Mouse (Mus musculus) CD4-positive, CD25-positive, alpha-beta regulatory T cell, adult 9 weeks (primary cell): ENCODE measurements around the gene Cox14. TPM values are rescaled to one million over a fixed set of nuclear protein-coding genes. Genes with fewer than 3 reads are reported as not detected.

Source experiments
- polyA plus RNA-seq: library from polyadenylated mRNA; unstranded; fragments of 100-300 nt; shearing (Covaris generic); gene quantifications from one replicate; pipeline ENCODE4 v1.2.1, GENCODE M21; 2017

Cox14 gene
- 197 TPM for polyA plus RNA-seq

DNA sequence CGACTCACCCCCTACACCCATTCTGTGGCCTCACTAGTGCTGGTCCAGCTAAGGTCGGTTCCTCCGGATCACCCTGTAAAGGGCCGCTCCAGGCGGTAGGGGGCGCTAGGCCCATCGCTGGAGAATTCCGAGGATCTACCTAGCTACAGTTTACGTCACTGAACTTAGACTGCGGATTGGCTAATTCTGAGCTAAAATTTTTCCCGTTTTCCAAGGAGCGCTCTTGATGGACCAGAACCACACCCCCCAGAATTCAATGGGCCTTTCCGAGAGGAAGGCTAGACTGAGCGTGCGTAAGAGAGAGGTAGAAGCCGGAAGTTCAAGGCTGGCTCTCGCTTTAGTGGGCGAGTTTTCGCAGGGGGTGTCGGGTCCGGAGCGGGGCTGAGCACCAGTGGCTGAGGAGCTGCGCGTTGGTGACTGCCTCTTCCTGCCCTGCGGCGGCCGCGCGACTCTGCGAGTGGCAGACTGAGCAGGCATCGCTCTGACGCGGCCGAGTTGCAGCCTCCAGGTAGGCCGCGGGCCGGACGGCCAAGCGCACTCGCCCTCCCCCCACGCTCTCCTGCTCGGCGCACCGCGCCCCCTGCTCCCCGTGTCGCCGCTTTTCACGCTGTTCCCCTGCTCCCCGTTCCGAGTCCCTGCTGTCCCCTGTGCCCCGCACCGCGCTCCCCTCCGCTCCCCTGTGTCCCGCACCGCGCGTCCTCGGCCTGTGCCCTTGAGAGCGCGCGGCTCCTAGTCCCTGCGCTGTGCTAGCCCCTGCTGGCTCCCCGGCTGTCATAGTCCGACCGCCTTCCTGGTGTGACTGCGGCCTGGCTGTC, at the start of gene Cox14:
Gene Cox14, plus strand, starts transcription at position 278 of the 815 bp plus-strand sequence.

DNA sequence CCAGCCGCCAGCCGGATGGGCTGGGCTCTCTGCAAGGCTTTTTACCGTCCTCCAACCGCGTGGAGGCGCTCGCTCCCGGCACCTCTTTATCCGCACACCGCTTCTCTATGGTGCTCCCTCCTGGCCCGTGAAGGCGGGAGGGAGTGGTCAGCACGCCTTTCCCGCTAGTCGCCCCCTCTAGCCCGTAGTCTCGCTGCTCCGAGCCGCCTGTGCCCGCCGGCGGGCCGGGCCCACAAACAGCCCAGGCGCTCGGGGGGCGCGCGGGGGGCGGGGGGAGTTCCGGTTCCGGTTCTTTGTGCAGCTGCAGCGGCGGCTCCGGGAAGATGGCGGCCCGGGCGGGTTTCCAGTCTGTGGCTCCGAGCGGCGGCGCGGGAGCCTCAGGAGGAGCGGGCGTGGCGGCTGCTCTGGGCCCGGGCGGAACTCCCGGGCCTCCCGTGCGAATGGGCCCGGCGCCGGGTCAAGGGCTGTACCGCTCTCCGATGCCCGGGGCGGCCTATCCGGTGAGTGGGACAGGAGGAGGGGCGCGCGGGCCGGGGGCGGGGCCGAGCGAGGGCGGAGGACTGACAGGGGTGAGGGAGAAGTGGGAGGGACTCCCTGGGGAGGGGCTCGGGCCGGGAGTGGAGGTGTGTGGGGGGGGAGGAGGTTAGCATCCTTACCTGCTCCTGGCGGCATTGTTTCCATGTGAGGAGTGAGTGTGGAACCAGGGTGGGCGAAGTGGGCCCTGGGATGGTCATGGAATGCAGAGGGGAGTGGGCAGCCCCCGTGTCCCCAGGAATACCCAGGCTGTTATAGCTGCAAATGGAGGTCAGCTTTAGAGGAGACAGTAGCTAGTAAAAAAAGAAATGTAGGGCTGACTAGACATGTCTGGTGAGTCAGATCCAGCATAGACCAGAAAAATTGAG, 23.2 kb upstream of the Cox14 start, which contains the start of gene Smarcd1:
Gene Smarcd1, plus strand, starts transcription at position 131 of the 902 bp plus-strand sequence.

DNA sequence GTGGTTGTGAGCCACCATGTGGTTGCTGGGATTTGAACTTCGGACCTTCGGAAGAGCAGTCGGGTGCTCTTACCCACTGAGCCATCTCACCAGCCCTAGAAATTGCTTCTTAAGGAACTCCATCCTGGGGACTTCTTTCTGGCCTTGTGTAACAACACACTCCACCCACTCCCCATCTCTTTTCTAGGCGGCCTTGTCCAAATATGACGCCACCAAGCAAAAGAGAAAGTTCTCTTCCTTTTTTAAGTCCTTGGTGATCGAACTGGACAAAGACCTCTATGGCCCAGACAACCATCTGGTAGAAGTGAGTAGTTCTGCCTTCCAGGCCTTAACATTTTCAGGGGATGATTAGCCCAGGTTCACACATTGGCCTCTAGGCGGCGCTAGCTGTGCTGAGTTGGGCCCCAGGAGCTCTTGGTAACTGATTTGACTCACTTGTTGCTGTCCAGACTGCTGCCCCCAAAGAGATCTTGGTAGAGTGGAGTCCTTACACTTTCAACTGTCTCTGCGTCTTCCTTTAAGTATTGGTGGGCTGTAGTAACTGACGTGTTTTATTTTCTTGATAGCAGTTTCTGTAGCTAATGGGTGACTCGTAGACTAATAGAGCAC, 19.9 kb upstream of the Cox14 start, which contains the start of gene Gm17349:
Gene Gm17349, minus strand, starts transcription at position 51 of the 609 bp plus-strand sequence.

DNA sequence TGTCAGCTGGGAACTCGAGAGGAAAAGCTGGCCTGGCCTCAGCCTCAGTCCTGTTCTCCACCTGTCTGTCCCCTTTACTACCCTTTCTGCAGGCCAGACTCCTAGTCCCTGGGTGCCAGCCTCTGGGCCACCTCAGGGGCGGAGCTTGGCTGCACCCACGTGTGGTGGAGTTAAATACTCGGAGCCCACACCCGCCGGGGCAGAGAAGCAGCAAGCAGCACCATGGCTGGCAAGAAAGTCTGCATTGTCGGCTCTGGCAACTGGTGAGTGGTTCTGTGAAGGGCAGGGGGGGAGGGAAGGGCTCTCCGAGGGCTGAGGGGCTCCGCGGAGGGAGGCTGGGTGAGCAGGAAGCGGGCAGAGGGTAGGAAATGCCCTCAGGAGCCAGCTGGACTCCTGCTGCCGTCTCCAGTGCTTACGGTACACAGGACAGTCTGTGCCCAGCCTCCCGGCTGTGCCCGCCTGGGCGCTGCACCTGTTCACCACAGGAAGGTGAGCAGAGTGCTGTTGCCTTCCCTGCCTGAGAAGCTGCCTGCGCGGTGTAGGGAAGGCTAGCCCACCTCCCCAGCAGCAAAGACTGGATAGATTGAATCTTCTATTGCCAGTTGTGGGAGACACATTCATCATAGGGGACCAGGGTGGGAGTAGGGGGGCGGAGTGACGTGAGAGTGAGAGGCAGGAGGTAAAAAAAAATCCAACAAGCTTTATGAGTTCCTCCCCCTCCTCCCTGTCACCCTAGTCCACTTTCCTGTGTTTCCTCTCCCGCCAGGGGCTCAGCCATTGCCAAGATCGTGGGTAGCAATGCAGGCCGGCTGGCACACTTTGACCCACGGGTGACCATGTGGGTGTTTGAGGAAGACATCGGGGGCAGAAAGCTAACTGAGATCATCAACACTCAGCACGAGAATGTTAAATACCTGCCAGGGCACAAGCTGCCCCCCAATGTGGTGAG, 7.8 kb upstream of the Cox14 start, which contains the start of gene Gpd1:
Gene Gpd1, plus strand, starts transcription at position 130 of the 949 bp plus-strand sequence.

DNA sequence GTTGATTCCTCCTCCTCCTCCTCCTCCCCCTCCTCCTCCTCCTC, 47.3 kb downstream of the Cox14 start, which contains the start of gene Cers5:
Gene Cers5, minus strand, starts transcription at position 5 of the 44 bp plus-strand sequence.

Other genes with a start within 250 kb of the Cox14 start
- 0.16 TPM for gene Faim2, start 197.5 kb upstream of the Cox14 start, polyA plus RNA-seq
- not detected for gene Aqp2, start 146.6 kb upstream of the Cox14 start, polyA plus RNA-seq
- gene Aqp5, start 134.8 kb upstream of the Cox14 start, polyA plus RNA-seq = not detected
- not detected for gene Aqp6, start 124.2 kb upstream of the Cox14 start, polyA plus RNA-seq
- gene Racgap1, start 74.0 kb upstream of the Cox14 start, polyA plus RNA-seq = 22.3 TPM
- gene Asic1, start 55.2 kb upstream of the Cox14 start, polyA plus RNA-seq = 0.10 TPM
- 12.0 TPM for gene Smarcd1, start 23.5 kb upstream of the Cox14 start, polyA plus RNA-seq
- gene Gm17349, start 20.1 kb upstream of the Cox14 start, polyA plus RNA-seq = not detected
- 0.16 TPM for gene Gpd1, start 8.1 kb upstream of the Cox14 start, polyA plus RNA-seq
- gene Cers5, start 47.3 kb downstream of the Cox14 start, polyA plus RNA-seq = 68.0 TPM
- 4.9 TPM for gene Lima1, start 149.8 kb downstream of the Cox14 start, polyA plus RNA-seq
- gene Fam186a, start 241.4 kb downstream of the Cox14 start, polyA plus RNA-seq = not detected
- 80.0 TPM for gene Larp4, start 244.4 kb downstream of the Cox14 start, polyA plus RNA-seq